Mouse (Mus musculus) lung, adult 10 weeks (tissue): ENCODE measurements around the gene Bcl2l10. TPM values are rescaled to one million over a fixed set of nuclear protein-coding genes. Genes with fewer than 3 reads are reported as not detected.

Experiments used
- polyA plus RNA-seq: library from polyadenylated mRNA; stranded (reverse); fragments of 350-450 nt; fragmentation: Illumina TruSeq; extraction: RNeasy Lipid Tissue Mini Kit (QIAGEN cat#74804); gene quantifications from one replicate; pipeline ENCODE4 v1.2.3, GENCODE M21; 2014; ENCODE audit warnings: low read depth, low replicate concordance; ENCODE audit not compliant: insufficient read depth

Bcl2l10 gene
- polyA plus RNA-seq = not detected

DNA sequence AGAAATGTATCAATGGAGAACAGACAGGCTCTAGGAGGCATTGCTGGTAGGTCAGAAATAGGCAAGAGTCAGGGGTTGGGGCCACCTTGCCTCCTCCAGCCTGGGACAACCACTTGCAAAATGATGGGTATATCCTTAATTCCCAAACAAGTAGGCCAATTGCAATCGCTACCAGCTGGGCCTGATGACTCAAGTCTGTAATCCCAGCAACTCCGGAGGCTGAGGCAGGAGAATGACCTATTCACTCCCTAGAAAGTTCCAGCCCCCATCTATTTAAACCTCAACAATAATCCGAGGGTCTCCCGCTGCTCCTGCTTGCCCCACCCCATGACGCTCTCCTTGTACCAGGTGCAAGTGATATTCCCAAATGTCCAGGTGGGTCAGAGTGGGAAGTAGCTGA, at the start of gene Bcl2l10:
Bcl2l10 (plus strand) TSS at position 301 of the 400 bp plus-strand sequence.

DNA sequence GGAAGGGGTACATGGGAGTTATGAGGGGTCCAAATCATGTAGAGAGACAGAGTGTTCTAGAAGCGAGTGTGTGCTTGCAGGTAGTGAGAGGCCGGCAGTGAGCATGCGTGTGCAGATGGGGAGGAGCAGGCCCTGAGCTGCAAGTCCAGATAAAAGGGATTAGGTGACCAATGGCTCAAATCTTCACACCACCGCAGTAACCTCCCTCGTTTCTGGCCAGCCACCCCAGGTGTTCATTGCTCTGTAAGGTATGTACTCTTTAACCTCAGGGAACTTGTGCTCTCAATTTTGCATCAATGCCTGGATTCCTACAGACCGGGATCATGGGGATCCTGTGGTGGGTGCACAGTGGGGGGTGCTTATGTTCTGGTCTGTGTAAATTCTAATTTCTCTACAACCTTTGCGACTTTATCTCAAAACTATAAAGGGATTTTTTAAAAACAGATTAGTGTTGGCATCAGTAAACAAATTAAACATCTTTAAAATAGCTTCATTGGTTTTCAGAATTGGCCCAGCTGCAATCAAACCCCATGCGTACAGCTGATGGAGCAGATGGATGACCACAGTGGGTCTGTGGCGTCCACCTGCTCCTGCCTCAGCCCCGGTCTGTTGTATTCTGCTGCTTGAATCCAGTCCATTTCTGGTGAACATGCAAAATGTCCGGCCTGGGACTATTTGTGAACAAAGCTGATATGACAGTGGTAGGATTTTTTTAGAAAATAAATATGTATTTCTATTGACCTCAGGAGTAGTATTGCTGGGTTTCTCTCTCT, 41.2 kb upstream of the Bcl2l10 start, which contains the start of gene Gnb5:
Gnb5 (plus strand) TSS at position 163 of the 773 bp plus-strand sequence.

Other genes with a start within 250 kb of the Bcl2l10 start
- gene Myo5c, start 115.7 kb upstream of the Bcl2l10 start, polyA plus RNA-seq = 22.6 TPM
- 8.8 TPM for gene Gnb5, start 41.5 kb upstream of the Bcl2l10 start, polyA plus RNA-seq
- gene Mapk6, start 62.2 kb downstream of the Bcl2l10 start, polyA plus RNA-seq = 10.1 TPM
- gene Leo1, start 93.8 kb downstream of the Bcl2l10 start, polyA plus RNA-seq = 13.8 TPM
- 62.7 TPM for gene Tmod3, start 211.9 kb downstream of the Bcl2l10 start, polyA plus RNA-seq